Mouse (Mus musculus) T-cell, adult 2 months (primary cell): ENCODE results near the gene Adm.

ENCODE experiments used
- DNase-seq: peaks from one replicate; pipeline ENCODE4 v3.0.0; 2022; ENCODE audit warnings: low spot score

Adm gene

GRCm38 (mm10) chr7:110658378-110658928, 31.0 kb downstream of the Adm start:
- DNase-seq: no peak

- no peak for DNase-seq
These were observed 39.1 kb downstream of the Adm start for GRCm38 (mm10) chr7:110666537-110666936.

GRCm38 (mm10) chr7:110668247-110668646, 40.8 kb downstream of the Adm start:
- DNase-seq: no peak

DNA sequence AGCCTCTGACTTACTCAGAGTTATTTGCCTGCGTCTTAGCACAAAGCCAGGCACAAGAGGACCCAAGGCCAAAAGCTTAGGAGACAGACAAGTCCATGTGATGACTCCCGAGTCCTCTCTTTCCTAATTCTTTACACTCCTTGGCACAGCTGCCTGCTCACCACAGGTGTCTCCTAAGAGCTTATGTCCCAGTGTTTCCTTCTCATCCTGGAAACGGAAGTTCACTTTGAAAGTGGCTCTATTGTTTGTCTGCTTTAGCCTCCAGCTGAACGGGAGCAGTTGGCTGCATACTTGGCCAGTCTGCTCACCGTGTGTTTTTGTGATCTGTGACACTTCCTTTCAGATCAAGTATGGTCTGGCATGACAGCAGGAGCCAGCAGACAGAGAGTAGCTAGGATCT, 41.3 kb downstream of the Adm start:
- DNase-seq: no peak

DNA sequence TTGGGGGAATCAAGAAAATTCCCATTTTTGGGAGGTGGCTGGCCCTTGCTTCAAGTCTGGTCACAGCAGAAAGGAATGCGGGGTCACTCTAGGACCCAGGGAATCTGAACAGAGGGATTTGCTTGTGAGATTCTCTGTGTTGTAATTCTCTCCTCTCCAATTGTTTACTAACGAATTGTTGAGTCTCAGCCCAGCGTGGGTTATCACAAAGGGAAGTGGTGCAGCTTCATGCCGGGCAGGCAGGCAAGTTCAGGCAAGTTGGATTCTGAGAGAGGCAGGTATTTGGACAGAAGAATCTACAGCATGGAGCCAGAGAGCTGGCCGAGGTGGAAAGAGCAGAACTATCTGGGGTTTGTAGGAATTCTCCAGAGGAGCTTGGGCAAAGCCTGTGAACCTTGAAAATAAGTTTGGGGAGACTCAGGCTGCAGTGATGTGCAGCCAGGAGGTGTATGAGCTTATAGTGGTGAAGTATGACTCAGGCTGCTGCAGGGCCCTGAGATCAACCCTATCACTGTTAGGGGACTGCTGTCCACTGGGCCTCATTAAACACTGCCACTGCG, 43.7 kb downstream of the Adm start:
- DNase-seq: no peak
